Mouse (Mus musculus): Measurements from ENCODE around the gene Pigs. TPM values are rescaled to one million over a fixed set of nuclear protein-coding genes. Genes with fewer than 3 reads are reported as not detected.
A peak's percentile ranks its signal among the peaks of the same experiment; 100 is the strongest.

Pigs gene
- 3.2 and 3.8 TPM in 2 replicates for polyA plus RNA-seq (2012)

DNA sequence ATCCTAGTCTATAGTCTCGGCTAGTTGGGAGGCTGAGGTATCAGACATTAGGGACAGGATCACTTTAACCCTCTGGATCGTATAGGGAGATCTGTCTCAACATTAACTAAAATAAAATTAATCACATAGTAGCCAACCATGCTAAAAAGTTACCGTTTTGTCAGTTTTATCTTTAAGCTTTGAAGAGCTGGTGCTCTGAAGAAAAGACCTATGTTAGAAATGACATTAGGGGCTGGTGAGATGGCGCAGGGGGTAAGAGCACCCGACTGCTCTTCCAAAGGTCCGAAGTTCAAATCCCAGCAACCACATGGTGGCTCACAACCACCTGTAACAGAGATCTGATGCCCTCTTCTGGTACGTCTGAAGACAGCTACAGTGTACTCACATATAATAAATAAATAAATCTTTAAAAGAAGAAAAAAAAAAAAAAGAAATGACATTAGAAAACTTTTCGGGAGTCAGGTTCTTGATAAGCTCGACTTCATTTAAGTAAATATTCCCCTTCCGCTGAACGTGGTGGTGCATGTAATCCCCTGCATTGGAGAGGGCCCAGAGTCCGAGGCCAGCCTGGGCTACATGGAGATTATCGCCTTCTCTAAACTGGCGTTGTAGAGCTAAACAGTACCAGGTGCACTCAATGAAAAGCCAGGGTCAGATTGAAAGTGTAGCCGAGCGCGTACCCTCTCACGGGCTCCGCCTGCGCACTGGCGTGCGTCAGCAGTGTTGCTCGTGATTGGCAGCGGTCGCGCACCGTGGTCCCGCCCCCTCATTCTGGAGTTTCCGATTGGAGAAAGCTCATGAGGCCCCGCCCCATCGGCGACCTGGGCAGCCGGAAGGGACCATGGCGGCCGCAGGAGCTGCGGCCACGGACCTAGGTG is at the start of gene Pigs:
Gene Pigs (plus strand): TSS at position 782 of the 878 bp plus-strand sequence.
- Histone ChIP-seq H3K9me3 (ENCODE audit: control insufficient read depth, low read length) (no peaks in the 10 kb centered on the region), H3K36me3 (ENCODE audit: control insufficient read depth) (peaks cover 45% of the 10 kb centered on the region)
- TF ChIP-seq TAL1 (IDR thresholded peaks at IDR 0.05; ENCODE audit: low read length), result no peak
- no peak for TF ChIP-seq GATA1 (IDR thresholded peaks at IDR 0.05; ENCODE audit: low read length)

DNA sequence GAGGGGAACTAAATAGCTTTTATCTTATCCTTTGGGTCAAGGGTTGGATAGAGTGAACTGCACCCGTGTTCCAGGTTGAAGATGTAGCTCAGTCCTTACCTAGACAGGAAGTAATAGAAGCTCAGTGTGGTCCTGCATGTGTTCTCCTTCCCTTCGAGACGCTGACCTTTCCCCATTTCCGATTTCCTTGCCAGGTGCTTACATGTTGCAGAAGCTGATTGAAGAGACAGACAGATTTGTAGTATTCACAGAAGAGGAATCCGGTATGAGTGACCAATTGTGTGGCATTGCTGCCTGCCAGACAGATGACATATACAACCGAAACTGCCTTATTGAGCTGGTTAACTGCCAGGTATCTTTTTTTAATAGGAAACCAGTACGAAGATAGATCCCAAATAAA is 49.4 kb upstream of the Pigs start:
- Histone ChIP-seq H3K27me3 (ENCODE audit: control insufficient read depth) (no peaks in the 10 kb centered on the region), H3K4me1 (ENCODE audit: control insufficient read depth) (peaks cover 3% of the 10 kb centered on the region), H3K36me3 (ENCODE audit: control insufficient read depth) (peaks cover 96% of the 10 kb centered on the region), H3K9me3 (ENCODE audit: control insufficient read depth, low read length) (no peaks in the 10 kb centered on the region), H3K4me3 (replicated peaks) (no peak overlapping the region)
- TF ChIP-seq TAL1 (IDR thresholded peaks at IDR 0.05; ENCODE audit: low read length), result no peak
- no peak for TF ChIP-seq GATA1 (IDR thresholded peaks at IDR 0.05; ENCODE audit: low read length)

More for the DNA sequence above, at the start of gene Pigs:
- Histone ChIP-seq H3K27me3 (ENCODE audit: control insufficient read depth) (no peaks in the 10 kb centered on the region), H3K4me1 (ENCODE audit: control insufficient read depth) (peaks cover 32% of the 10 kb centered on the region), H3K4me3 (replicated peaks) (peak within 1 kb of the TSS; percentile 97)

DNA sequence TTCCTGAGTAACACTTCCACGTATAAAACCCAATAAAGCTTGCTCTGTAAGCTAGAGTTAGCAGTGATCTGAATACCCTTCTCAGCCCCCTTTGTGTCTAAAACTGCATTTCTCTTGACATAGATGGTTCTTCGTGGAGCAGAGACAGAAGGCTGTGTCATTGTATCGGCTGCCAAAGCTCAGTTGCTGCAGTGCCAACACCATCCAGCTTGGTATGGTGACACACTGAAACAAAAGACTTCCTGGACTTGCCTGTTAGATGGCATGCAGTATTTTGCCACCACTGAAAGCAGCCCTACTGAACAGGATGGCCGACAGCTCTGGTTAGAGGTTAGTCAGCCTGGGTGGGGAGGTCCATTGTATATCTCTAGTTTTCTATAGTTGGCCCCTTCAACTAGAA is 48.6 kb upstream of the Pigs start:
- H3K4me3 ChIP-seq (replicated peaks), result no peak overlapping the region
- no peaks in the 10 kb centered on the region for H3K9me3 ChIP-seq (ENCODE audit: control insufficient read depth, low read length)
- peaks cover 96% of the 10 kb centered on the region for H3K36me3 ChIP-seq (ENCODE audit: control insufficient read depth)
- H3K4me1 ChIP-seq (ENCODE audit: control insufficient read depth), result peaks cover 3% of the 10 kb centered on the region
- no peak for TF ChIP-seq GATA1 (IDR thresholded peaks at IDR 0.05; ENCODE audit: low read length)
- TF ChIP-seq TAL1 (IDR thresholded peaks at IDR 0.05; ENCODE audit: low read length), result no peak
- H3K27me3 ChIP-seq (ENCODE audit: control insufficient read depth), result no peaks in the 10 kb centered on the region

DNA sequence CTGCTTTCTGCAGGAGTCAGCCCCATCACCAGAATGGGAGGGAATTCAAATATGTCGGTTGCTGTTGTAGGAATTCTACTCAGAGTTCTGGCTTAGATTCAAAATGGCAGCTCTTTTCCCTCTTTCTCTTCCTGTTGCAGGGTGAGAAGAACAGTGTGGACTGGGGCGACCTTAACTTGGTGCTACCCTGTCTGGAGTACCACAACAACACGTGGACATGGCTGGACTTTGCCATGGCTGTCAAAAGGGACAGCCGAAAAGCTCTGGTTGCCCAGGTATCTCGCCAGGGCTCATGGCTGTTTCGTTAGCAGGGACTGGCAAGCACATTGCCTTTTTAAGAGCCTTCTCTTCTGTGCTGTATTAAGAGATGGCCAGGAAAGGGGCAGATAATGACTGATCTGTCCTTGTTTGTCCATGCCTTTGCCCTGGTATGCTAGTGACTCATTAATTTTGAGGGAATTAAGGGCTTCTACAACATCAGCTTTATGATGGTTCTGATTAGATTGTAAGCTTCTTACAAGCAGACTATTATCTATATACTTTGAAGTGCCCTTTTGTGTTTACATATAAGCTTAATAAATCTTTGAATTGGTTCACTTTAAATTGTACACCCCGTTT is 39.0 kb upstream of the Pigs start:
- TF ChIP-seq GATA1 (IDR thresholded peaks at IDR 0.05; ENCODE audit: low read length), result no peak
- no peak for TF ChIP-seq TAL1 (IDR thresholded peaks at IDR 0.05; ENCODE audit: low read length)
- Histone ChIP-seq H3K27me3 (ENCODE audit: control insufficient read depth) (no peaks in the 10 kb centered on the region), H3K4me3 (replicated peaks) (no peak overlapping the region), H3K4me1 (ENCODE audit: control insufficient read depth) (no peaks in the 10 kb centered on the region), H3K9me3 (ENCODE audit: control insufficient read depth, low read length) (no peaks in the 10 kb centered on the region), H3K36me3 (ENCODE audit: control insufficient read depth) (peaks cover 86% of the 10 kb centered on the region)

DNA sequence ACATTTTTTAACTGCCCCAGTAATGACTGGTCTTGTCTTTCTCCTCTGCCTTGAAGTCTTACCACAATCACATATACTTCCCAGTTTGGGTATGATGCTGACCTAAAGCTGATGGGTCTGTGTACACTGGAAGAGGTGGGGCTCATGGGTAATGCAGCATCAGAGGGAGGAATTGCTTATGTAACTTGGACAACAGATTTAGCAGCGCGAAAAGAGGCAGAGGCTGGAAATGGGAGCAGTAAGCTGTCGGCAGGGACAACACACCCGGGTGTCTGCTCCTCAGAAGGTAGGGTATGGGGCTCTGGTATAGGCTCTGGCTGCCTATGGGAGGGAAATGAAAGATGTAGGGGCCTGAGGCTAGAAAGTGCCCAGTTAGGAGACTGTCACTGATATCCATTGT is 37.6 kb upstream of the Pigs start, which contains the start of gene BC030499:
Gene BC030499 (plus strand): TSS at position 188 of the 400 bp plus-strand sequence.
- TF ChIP-seq GATA1 (IDR thresholded peaks at IDR 0.05; ENCODE audit: low read length) (no peak), TAL1 (IDR thresholded peaks at IDR 0.05; ENCODE audit: low read length) (no peak)
- Histone ChIP-seq H3K36me3 (ENCODE audit: control insufficient read depth) (peaks cover 72% of the 10 kb centered on the region), H3K9me3 (ENCODE audit: control insufficient read depth, low read length) (no peaks in the 10 kb centered on the region), H3K4me1 (ENCODE audit: control insufficient read depth) (no peaks in the 10 kb centered on the region), H3K4me3 (replicated peaks) (no peak within 1 kb of the TSS), H3K27me3 (ENCODE audit: control insufficient read depth) (no peaks in the 10 kb centered on the region)

DNA sequence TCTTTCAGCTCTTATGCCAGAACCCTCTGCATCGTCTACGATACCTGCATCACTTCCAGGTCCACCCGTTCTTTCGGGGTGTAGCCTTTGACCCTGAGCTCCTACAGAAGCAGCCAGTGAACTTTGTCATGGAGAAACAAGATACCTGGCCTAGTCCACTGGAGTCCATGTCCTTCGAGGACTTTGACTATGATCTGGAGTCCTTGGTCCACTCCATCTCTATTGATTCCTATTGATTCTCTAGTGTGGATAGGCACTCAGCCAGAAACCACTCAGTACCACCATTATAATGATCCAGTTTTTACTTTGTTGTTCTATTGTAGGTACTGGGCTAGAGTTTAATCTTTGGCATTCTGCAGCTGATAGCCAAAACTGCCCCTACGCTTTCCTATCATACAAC is 33.6 kb upstream of the Pigs start:
- Histone ChIP-seq H3K4me1 (ENCODE audit: control insufficient read depth) (no peaks in the 10 kb centered on the region), H3K36me3 (ENCODE audit: control insufficient read depth) (peaks cover 35% of the 10 kb centered on the region), H3K9me3 (ENCODE audit: control insufficient read depth, low read length) (no peaks in the 10 kb centered on the region), H3K4me3 (replicated peaks) (no peak overlapping the region), H3K27me3 (ENCODE audit: control insufficient read depth) (no peaks in the 10 kb centered on the region)
- TF ChIP-seq GATA1 (IDR thresholded peaks at IDR 0.05; ENCODE audit: low read length), result no peak

DNA sequence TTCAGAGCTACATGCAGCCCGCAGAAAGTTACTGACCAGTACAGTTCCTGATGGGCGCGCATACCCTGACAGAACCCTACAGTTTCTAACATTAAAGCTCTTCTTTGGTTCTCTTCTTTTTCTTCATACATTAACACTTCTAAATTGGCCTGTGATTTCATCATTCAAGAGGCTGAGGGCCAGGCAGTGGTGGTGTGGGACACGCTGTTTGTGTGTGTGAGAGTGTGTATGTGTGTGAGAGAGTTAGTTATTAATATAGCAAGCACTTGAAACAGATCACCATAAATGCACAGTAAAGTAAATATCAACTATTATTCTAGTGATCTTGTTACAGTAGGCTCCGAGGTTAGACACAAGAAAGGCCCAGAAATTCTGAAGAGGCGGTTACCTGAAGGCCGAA is 27.3 kb upstream of the Pigs start:
- Histone ChIP-seq H3K36me3 (ENCODE audit: control insufficient read depth) (peaks cover 32% of the 10 kb centered on the region), H3K9me3 (ENCODE audit: control insufficient read depth, low read length) (no peaks in the 10 kb centered on the region), H3K27me3 (ENCODE audit: control insufficient read depth) (no peaks in the 10 kb centered on the region), H3K4me3 (replicated peaks) (peak overlapping the region; percentile 89), H3K4me1 (ENCODE audit: control insufficient read depth) (peaks cover 39% of the 10 kb centered on the region)
- TF ChIP-seq TAL1 (IDR thresholded peaks at IDR 0.05; ENCODE audit: low read length) (no peak), GATA1 (IDR thresholded peaks at IDR 0.05; ENCODE audit: low read length) (no peak)

DNA sequence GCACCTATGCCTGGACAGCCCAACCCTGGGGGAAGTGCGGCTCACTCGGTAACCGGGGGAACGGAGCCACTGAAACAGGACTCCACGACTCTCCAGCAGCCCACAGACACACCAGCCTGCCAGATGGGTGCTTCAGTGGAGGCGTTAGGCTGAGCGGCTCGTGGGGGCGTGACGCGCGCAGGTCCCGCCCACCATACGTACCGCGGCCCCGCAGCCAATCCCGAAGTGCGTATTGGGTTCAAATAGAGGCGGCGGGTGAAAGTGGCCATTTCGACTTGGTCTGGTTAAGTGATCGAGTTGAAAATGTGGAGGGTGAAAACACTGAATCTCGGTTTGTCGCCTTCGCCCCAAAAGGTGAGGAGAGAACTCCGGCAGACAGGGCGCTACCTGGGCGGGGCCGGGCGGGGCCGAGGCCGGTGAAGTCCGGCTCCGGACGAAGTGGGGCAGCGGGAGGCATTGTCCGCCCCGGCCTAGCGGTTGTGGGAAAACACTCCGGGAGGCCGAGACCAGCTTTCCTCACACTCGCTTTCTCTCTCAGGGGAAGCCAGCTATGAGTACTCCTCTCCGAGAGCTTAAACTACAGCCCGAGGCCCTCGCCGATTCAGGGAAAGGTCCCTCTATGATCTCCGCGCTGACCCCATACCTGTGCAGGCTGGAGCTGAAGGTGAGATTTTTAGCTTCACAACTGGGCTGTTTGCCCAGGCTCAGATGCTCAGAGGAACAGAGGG is 26.7 kb upstream of the Pigs start, which contains the start of gene Spag5:
Gene Spag5 (plus strand): TSS at position 173 of the 728 bp plus-strand sequence.
- Histone ChIP-seq H3K9me3 (ENCODE audit: control insufficient read depth, low read length) (no peaks in the 10 kb centered on the region), H3K4me3 (replicated peaks) (peak within 1 kb of the TSS; percentile 89), H3K4me1 (ENCODE audit: control insufficient read depth) (peaks cover 44% of the 10 kb centered on the region), H3K27me3 (ENCODE audit: control insufficient read depth) (no peaks in the 10 kb centered on the region), H3K36me3 (ENCODE audit: control insufficient read depth) (peaks cover 38% of the 10 kb centered on the region)
- TF ChIP-seq TAL1 (IDR thresholded peaks at IDR 0.05; ENCODE audit: low read length), result no peak
- no peak for TF ChIP-seq GATA1 (IDR thresholded peaks at IDR 0.05; ENCODE audit: low read length)

DNA sequence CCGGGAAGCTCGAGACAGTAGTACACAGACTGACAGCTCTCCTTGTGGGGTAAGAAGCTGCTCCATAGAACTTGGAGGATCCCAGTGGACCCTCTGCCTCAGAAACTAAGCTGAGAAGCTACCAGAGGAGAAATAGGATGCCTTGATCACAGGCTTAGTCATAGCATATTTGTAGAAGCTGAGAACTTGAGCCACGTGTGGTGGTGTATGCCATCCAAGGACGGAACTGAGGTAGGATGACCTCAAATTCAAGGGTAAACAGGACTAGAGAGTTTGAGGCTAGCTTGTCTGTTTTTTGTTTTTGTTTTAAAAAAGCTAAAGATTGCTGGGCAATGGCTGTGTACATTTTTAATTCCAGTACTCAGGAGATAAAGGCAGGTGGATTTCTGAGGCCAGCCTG is 22.9 kb upstream of the Pigs start:
- Histone ChIP-seq H3K9me3 (ENCODE audit: control insufficient read depth, low read length) (peaks cover 3% of the 10 kb centered on the region), H3K4me1 (ENCODE audit: control insufficient read depth) (peaks cover 52% of the 10 kb centered on the region), H3K27me3 (ENCODE audit: control insufficient read depth) (no peaks in the 10 kb centered on the region), H3K4me3 (replicated peaks) (peak overlapping the region; percentile 42), H3K36me3 (ENCODE audit: control insufficient read depth) (peaks cover 74% of the 10 kb centered on the region)
- TF ChIP-seq TAL1 (IDR thresholded peaks at IDR 0.05; ENCODE audit: low read length), result no peak
- TF ChIP-seq GATA1 (IDR thresholded peaks at IDR 0.05; ENCODE audit: low read length), result no peak
